Mouse (Mus musculus) CH12.LX (cell line): ENCODE results near the gene Hoxc5. TPM values are rescaled to one million over a fixed set of nuclear protein-coding genes. Genes with fewer than 3 reads are reported as not detected.

Source experiments
- DNase-seq: peaks from one replicate; pipeline ENCODE4 v3.0.0-alpha.2; 2013; ENCODE audit errors: extremely low read depth
- H3K27ac ChIP-seq: 2 replicates; pipeline ENCODE4 v1.5.1; 2012; ENCODE audit warnings: low read depth, mild to moderate bottlenecking, control low read depth, moderate library complexity; ENCODE audit not compliant: insufficient read depth
- H3K27me3 ChIP-seq: replicated peaks from 2 replicates; pipeline ENCODE3; 2012; ENCODE audit warnings: inconsistent platforms
- H3K36me3 ChIP-seq, 2 experiments: replicated peaks in 1 of 2; 2 replicates each; pipeline versions ENCODE3 to v1.6.1; 2012; ENCODE audit warnings: inconsistent platforms in 1 of 2, low read length in 1 of 2, mild to moderate bottlenecking in 1 of 2, mixed read lengths in 1 of 2, moderate library complexity in 1 of 2; ENCODE audit not compliant: control insufficient read depth in 1 of 2, insufficient read depth in 1 of 2
- H3K4me1 ChIP-seq, 2 experiments: 2 replicates each; pipeline ENCODE4 v1.6.1; 2012; ENCODE audit warnings: inconsistent platforms in 1 of 2, moderate library complexity in 1 of 2; ENCODE audit not compliant: insufficient read depth in 2 of 2, control insufficient read depth in 1 of 2
- H3K4me2 ChIP-seq: 2 replicates; pipeline ENCODE4 v1.6.1; 2012; ENCODE audit warnings: low read depth, mild to moderate bottlenecking, control low read depth; ENCODE audit not compliant: poor library complexity, insufficient read depth, severe bottlenecking
- H3K4me3 ChIP-seq, 3 experiments: fragments of 150-350 bp in 1 of 3; sonication (generic) in 1 of 3; replicated peaks in 1 of 3; 2 replicates each; pipeline versions ENCODE3 to v1.5.1; 2011 to 2012; ENCODE audit warnings: low read depth in 2 of 3, low read length in 2 of 3, mild to moderate bottlenecking in 2 of 3, moderate library complexity in 2 of 3, control low read depth in 1 of 3, improper control_type of control experiment in 1 of 3, inconsistent platforms in 1 of 3, mixed read lengths in 1 of 3; ENCODE audit not compliant: poor library complexity in 1 of 3
- H3K79me2 ChIP-seq: replicated peaks from 2 replicates; pipeline ENCODE4 v1.6.1; 2012; ENCODE audit warnings: mild to moderate bottlenecking, moderate library complexity; ENCODE audit not compliant: control insufficient read depth, poor library complexity, insufficient read depth, severe bottlenecking; ENCODE audit errors: extremely low read depth
- H3K9ac ChIP-seq: 2 replicates; pipeline ENCODE4 v1.6.1; 2012; ENCODE audit warnings: low read depth, mild to moderate bottlenecking, control low read depth, moderate library complexity; ENCODE audit not compliant: insufficient read depth
- H3K9me3 ChIP-seq: replicated peaks from 2 replicates; pipeline ENCODE3; 2012; ENCODE audit warnings: low read length, inconsistent platforms, mixed read lengths
- BHLHE40 ChIP-seq: IDR thresholded peaks from 2 replicates; pipeline ENCODE4 v1.6.1; 2011; ENCODE audit warnings: mild to moderate bottlenecking, low read depth, low read length, improper control_type of control experiment
- CHD2 ChIP-seq: IDR thresholded peaks from 2 replicates; pipeline ENCODE4 v1.6.1; 2011; ENCODE audit warnings: low read length, improper control_type of control experiment
- CTCF ChIP-seq, 2 experiments: IDR thresholded peaks in 1 of 2; conservative IDR thresholded peaks in 1 of 2; 2 replicates each; pipeline ENCODE4 v1.5.1; 2011 to 2012; ENCODE audit warnings: low read depth in 2 of 2, low read length in 2 of 2, improper control_type of control experiment in 1 of 2, inconsistent platforms in 1 of 2, mild to moderate bottlenecking in 1 of 2, moderate library complexity in 1 of 2
- ELF1 ChIP-seq: IDR thresholded peaks from 2 replicates; pipeline ENCODE4 v1.6.1; 2014; ENCODE audit warnings: low read depth, mild to moderate bottlenecking, inconsistent platforms, low read length, improper control_type of control experiment
- ETS1 ChIP-seq: conservative IDR thresholded peaks from 2 replicates; pipeline ENCODE4 v1.6.1; 2012; ENCODE audit warnings: low read depth, mild to moderate bottlenecking, inconsistent platforms, low read length, improper control_type of control experiment, moderate library complexity
- IRF4 ChIP-seq: IDR thresholded peaks from 2 replicates; pipeline ENCODE4 v1.6.1; 2014; ENCODE audit warnings: low read depth, mild to moderate bottlenecking, inconsistent platforms, low read length, improper control_type of control experiment
- JUN ChIP-seq: IDR thresholded peaks from 2 replicates; pipeline ENCODE4 v1.6.1; 2011; ENCODE audit warnings: low read depth, mild to moderate bottlenecking, low read length, improper control_type of control experiment, moderate library complexity; ENCODE audit not compliant: insufficient read depth
- KAT2A ChIP-seq: IDR thresholded peaks from 2 replicates; pipeline ENCODE4 v1.6.1; 2012; ENCODE audit warnings: low read length, improper control_type of control experiment, inconsistent platforms; ENCODE audit not compliant: insufficient replicate concordance
- MAFK ChIP-seq: IDR thresholded peaks from 2 replicates; pipeline ENCODE4 v1.6.1; 2011; ENCODE audit warnings: low read length, improper control_type of control experiment; ENCODE audit not compliant: insufficient replicate concordance
- MAX ChIP-seq: IDR thresholded peaks from 2 replicates; pipeline ENCODE4 v1.6.1; 2011; ENCODE audit warnings: low read length, improper control_type of control experiment
- MAZ ChIP-seq: IDR thresholded peaks from 2 replicates; pipeline ENCODE4 v1.6.1; 2012; ENCODE audit warnings: low read depth, mild to moderate bottlenecking, inconsistent platforms, low read length, improper control_type of control experiment, moderate library complexity
- MEF2A ChIP-seq: IDR thresholded peaks from 2 replicates; pipeline ENCODE4 v1.6.1; 2014; ENCODE audit warnings: low read depth, mild to moderate bottlenecking, inconsistent platforms, low read length, improper control_type of control experiment, borderline replicate concordance
- MYC ChIP-seq: IDR thresholded peaks from 2 replicates; pipeline ENCODE4 v1.6.1; 2011; ENCODE audit warnings: low read depth, mild to moderate bottlenecking, improper control_type of control experiment, low read length
- NELFE ChIP-seq: IDR thresholded peaks from 2 replicates; pipeline ENCODE4 v1.6.1; 2011; ENCODE audit warnings: low read depth, low read length, improper control_type of control experiment
- NRF1 ChIP-seq: IDR thresholded peaks from 2 replicates; pipeline ENCODE4 v1.6.1; 2014; ENCODE audit warnings: low read depth, mild to moderate bottlenecking, inconsistent platforms, low read length, improper control_type of control experiment, moderate library complexity
- POLR2A ChIP-seq: IDR thresholded peaks from 2 replicates; pipeline ENCODE4 v1.6.1; 2011; ENCODE audit warnings: low read depth, mild to moderate bottlenecking, improper control_type of control experiment, low read length
- POLR2AphosphoS2 ChIP-seq: IDR thresholded peaks from 2 replicates; pipeline ENCODE4 v1.6.1; 2011; ENCODE audit warnings: low read depth, low read length, improper control_type of control experiment
- RCOR1 ChIP-seq: conservative IDR thresholded peaks from 2 replicates; pipeline ENCODE4 v1.6.1; 2012; ENCODE audit warnings: low read depth, mild to moderate bottlenecking, inconsistent platforms, low read length, improper control_type of control experiment
- SIN3A ChIP-seq: IDR thresholded peaks from 2 replicates; pipeline ENCODE4 v1.6.1; 2012; ENCODE audit warnings: low read length, improper control_type of control experiment, inconsistent platforms
- SMC3 ChIP-seq: IDR thresholded peaks from 2 replicates; pipeline ENCODE4 v1.6.1; 2011; ENCODE audit warnings: low read depth, low read length, improper control_type of control experiment
- TBP ChIP-seq: conservative IDR thresholded peaks from 2 replicates; pipeline ENCODE4 v1.6.1; 2011; ENCODE audit warnings: low read depth, low read length, improper control_type of control experiment
- UBTF ChIP-seq: IDR thresholded peaks from 2 replicates; pipeline ENCODE4 v1.6.1; 2012; ENCODE audit warnings: low read depth, mild to moderate bottlenecking, inconsistent platforms, low read length, improper control_type of control experiment, moderate library complexity
- USF1 ChIP-seq: IDR thresholded peaks from 2 replicates; pipeline ENCODE4 v1.6.1; 2014; ENCODE audit warnings: low read depth, mild to moderate bottlenecking, inconsistent platforms, low read length, improper control_type of control experiment
- USF2 ChIP-seq: conservative IDR thresholded peaks from 2 replicates; pipeline ENCODE4 v1.6.1; 2011; ENCODE audit warnings: low read depth, low read length, improper control_type of control experiment
- ZC3H11A ChIP-seq: IDR thresholded peaks from 2 replicates; pipeline ENCODE4 v1.6.1; 2012; ENCODE audit warnings: low read depth, mild to moderate bottlenecking, inconsistent platforms, low read length, improper control_type of control experiment
- ZMIZ1 ChIP-seq: IDR thresholded peaks from 2 replicates; pipeline ENCODE4 v1.6.1; 2012; ENCODE audit warnings: low read depth, mild to moderate bottlenecking, inconsistent platforms, low read length, improper control_type of control experiment
- ZNF384 ChIP-seq: IDR thresholded peaks from 2 replicates; pipeline ENCODE4 v1.6.1; 2012; ENCODE audit warnings: low read depth, low read length, improper control_type of control experiment, inconsistent platforms
- dilution Hi-C: fragments of 300-500 bp; cut with MboI; formaldehyde crosslinking; loops from 2 replicates; pipeline ENCODE4 v1.14.3; 2020; ENCODE audit warnings: low sequenced_read_pairs; ENCODE audit not compliant: extremely low pct_unique_long_range_greater_than_20kb, extremely low pct_ligation_motif_present
- in situ Hi-C: fragments of 300-500 bp; cut with MboI; formaldehyde crosslinking; loops from 3 replicates; pipeline ENCODE4 v1.14.3; 2019; ENCODE audit warnings: low sequenced_read_pairs, low pct_ligation_motif_present, low pct_unique_long_range_greater_than_20kb, mixed read lengths
- polyA plus RNA-seq: library from polyadenylated mRNA; unstranded; fragments of >175 nt; gene quantifications from 2 replicates; pipeline ENCODE4 v1.2.1, GENCODE M21; 2012; ENCODE audit warnings: low read depth; ENCODE audit not compliant: insufficient read length
- total RNA-seq, 2 experiments: library from RNA; depleted of rRNA; stranded (reverse); fragments of 300-350 nt in 1 of 2; fragments of >200 nt in 1 of 2; gene quantifications; 2 replicates each; pipeline ENCODE4 v1.2.3; 2012 to 2014

Gene Hoxc5
- total and polyA plus RNA-seq, 3 experiments: 0.15 to 0.16 TPM; not detected in 1

GRCm38 (mm10) chr15:102956906-102957305 lies 10.3 kb upstream of the Hoxc5 start:
- Histone ChIP-seq H3K4me3 (no peak overlapping the region), H3K27ac (no peak overlapping the region), H3K79me2 (no peaks in the 10 kb centered on the region), H3K9me3 (peaks cover 6% of the 10 kb centered on the region), H3K36me3 (no peaks in the 10 kb centered on the region), H3K4me1 (peaks cover 0 to 12% of the 10 kb centered on the region in 2 experiments; a peak in 3 of 4 replicates), H3K27me3 (peaks cover 95% of the 10 kb centered on the region), H3K4me2 (no peak overlapping the region), H3K9ac (no peak overlapping the region)
- DNase-seq: no peak
- in situ Hi-C loops: no loop called here
- dilution Hi-C loops: no loop called here
- no peak for TF ChIP-seq RCOR1
- TF ChIP-seq CHD2: no peak
- no peak for TF ChIP-seq ELF1
- no peak for TF ChIP-seq USF1
- TF ChIP-seq ZNF384: no peak
- no peak for TF ChIP-seq KAT2A
- no peak for TF ChIP-seq NRF1
- no peak for TF ChIP-seq ZMIZ1
- no peak for TF ChIP-seq MAFK
- TF ChIP-seq TBP: no peak
- TF ChIP-seq UBTF: no peak
- no peak for TF ChIP-seq BHLHE40

- no peak overlapping the region for H3K27ac ChIP-seq
- H3K4me1 ChIP-seq: peaks cover 0 to 23% of the 10 kb centered on the region in 2 experiments; a peak in 3 of 4 replicates
- peak overlapping the region; percentile 95 for H3K4me2 ChIP-seq
- in situ Hi-C loops: no loop called here
- TF ChIP-seq POLR2A: no peak
- TF ChIP-seq MAZ: no peak
- TF ChIP-seq MAFK: no peak
- no peak for TF ChIP-seq IRF4
- no peak for TF ChIP-seq USF2
- TF ChIP-seq POLR2AphosphoS2: no peak
- no peak for TF ChIP-seq KAT2A
- TF ChIP-seq SIN3A: no peak
- no peak for TF ChIP-seq NRF1
- no peak for TF ChIP-seq JUN
- TF ChIP-seq SMC3: no peak
- TF ChIP-seq MAX: no peak
- TF ChIP-seq CTCF (conservative IDR thresholded peaks at IDR 0.05 in 1 of 2, IDR thresholded peaks at IDR 0.05 in 1 of 2; ENCODE audit: low read depth in 2 of 2, low read length in 2 of 2): no peak
- no peak for TF ChIP-seq NELFE
- TF ChIP-seq ZMIZ1: no peak
- no peak for TF ChIP-seq MYC
- no peak for TF ChIP-seq ZC3H11A
- TF ChIP-seq MEF2A: no peak
- no peak for TF ChIP-seq ELF1
- no peak for TF ChIP-seq ETS1
- H3K9ac ChIP-seq: no peak overlapping the region
- H3K79me2 ChIP-seq: no peaks in the 10 kb centered on the region
- DNase-seq: no peak
- peaks cover 6% of the 10 kb centered on the region for H3K9me3 ChIP-seq
- dilution Hi-C loops: no loop called here
- peaks cover 95% of the 10 kb centered on the region for H3K27me3 ChIP-seq
- H3K4me3 ChIP-seq: peak overlapping the region; percentile 12 to 30 (median 25)
- no peaks in the 10 kb centered on the region for H3K36me3 ChIP-seq
Measured at GRCm38 (mm10) chr15:102959663-102960191, 7.5 kb upstream of the Hoxc5 start.
